Mouse (Mus musculus) kidney, postnatal 0 days (tissue): ENCODE data around the gene Siglec1. TPM values are rescaled to one million over a fixed set of nuclear protein-coding genes. Genes with fewer than 3 reads are reported as not detected.

ENCODE experiments used
- ATAC-seq: fragments of 200-750 bp; cut with Nextera tagmentation; replicated peaks from 2 replicates; pipeline ENCODE4 v1.8.0; 2017; ENCODE audit warnings: low read depth, moderate number of reproducible peaks, moderate TSS enrichment, moderate library complexity; ENCODE audit not compliant: low FRiP score
- DNase-seq: peaks from one replicate; pipeline ENCODE4 v3.0.0-alpha.2; 2016; ENCODE audit warnings: low spot score
- H3K27ac ChIP-seq: fragments of 300-500 bp; sonication (generic); 2 replicates; pipeline ENCODE4 v1.5.1; 2014; ENCODE audit warnings: mild to moderate bottlenecking
- H3K27me3 ChIP-seq: fragments of 300-500 bp; sonication (generic); 2 replicates; pipeline ENCODE4 v1.6.1; 2014; ENCODE audit warnings: low read length, mixed read lengths; ENCODE audit not compliant: insufficient read depth
- H3K36me3 ChIP-seq: fragments of 300-500 bp; sonication (generic); 2 replicates; pipeline ENCODE4 v1.6.1; 2014; ENCODE audit warnings: low read length, mixed read lengths; ENCODE audit not compliant: insufficient read depth
- H3K4me1 ChIP-seq: fragments of 300-500 bp; sonication (generic); replicated peaks from 2 replicates; pipeline ENCODE4 v1.6.1; 2014; ENCODE audit warnings: antibody characterized with exemption, low read length, mixed read lengths; ENCODE audit not compliant: insufficient read depth
- H3K4me2 ChIP-seq: fragments of 300-500 bp; sonication (generic); 2 replicates; pipeline ENCODE4 v1.6.1; 2014; ENCODE audit warnings: mild to moderate bottlenecking, low read length, moderate library complexity, mixed read lengths
- H3K4me3 ChIP-seq: fragments of 300-500 bp; sonication (generic); replicated peaks from 2 replicates; pipeline ENCODE4 v1.5.1; 2014; ENCODE audit warnings: low read depth, low read length
- H3K9ac ChIP-seq: fragments of 300-500 bp; sonication (generic); 2 replicates; pipeline ENCODE4 v1.6.1; 2014; ENCODE audit warnings: low read depth, low read length
- H3K9me3 ChIP-seq: fragments of 300-500 bp; sonication (generic); replicated peaks from 2 replicates; pipeline ENCODE4 v1.6.1; 2016; ENCODE audit warnings: low read length, inconsistent platforms, mixed read lengths
- CTCF ChIP-seq: IDR thresholded peaks from 2 replicates; pipeline ENCODE4 v1.5.1; 2016; ENCODE audit warnings: antibody characterized with exemption, low read depth, mild to moderate bottlenecking, moderate library complexity
- WGBS: fragments of 180-500 bp; shearing (Covaris S2); extraction: QIAGEN DNeasy Blood & Tissue Kit; methylation state at CpG from one replicate; pipeline ENCODE4 v1.1.7; 2014; 5-methylcytosine and 5-hydroxymethylcytosine counted together
- polyA plus RNA-seq: library from polyadenylated mRNA; unstranded; fragments of >200 nt; fragmentation: Nextera tagmentation; extraction: Ambion mirVana; gene quantifications from 2 replicates; pipeline ENCODE4 v1.2.1, GENCODE M21; 2015

Gene Siglec1
- polyA plus RNA-seq, 1 experiment from 2014 or later: 0.41 TPM

DNA sequence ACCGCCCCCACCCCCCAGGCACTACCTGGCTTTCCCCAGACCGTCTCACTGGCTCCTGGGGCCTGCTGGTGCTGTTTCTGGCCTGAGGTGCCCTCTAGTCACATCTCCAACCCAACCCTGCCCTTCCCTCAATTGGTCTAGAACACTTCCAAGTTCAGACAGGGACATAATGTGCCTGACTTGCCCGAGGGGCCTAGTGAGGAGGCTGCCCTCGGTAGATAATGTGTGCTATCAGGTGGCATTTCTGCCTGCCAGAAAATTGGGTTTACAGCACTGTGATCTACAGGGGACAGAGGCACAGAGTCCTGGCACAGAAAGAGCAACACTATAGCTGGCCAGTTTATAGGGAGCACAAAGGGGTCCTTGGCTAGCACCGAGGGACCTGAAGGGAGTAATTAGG is 34.5 kb downstream of the Siglec1 start:
- peaks cover 18% of the 10 kb centered on the region; the same call in 1 of the 2 replicates for H3K4me1 ChIP-seq
- no peaks in the 10 kb centered on the region for H3K9me3 ChIP-seq
- H3K27me3 ChIP-seq: peaks cover 22% of the 10 kb centered on the region
- H3K9ac ChIP-seq: no peak overlapping the region
- no peak overlapping the region for H3K4me2 ChIP-seq
- H3K36me3 ChIP-seq: no peaks in the 10 kb centered on the region
- TF ChIP-seq CTCF: no peak
- H3K4me3 ChIP-seq: no peak overlapping the region
- DNase-seq (no peak), ATAC-seq (no peak)
- H3K27ac ChIP-seq: no peak overlapping the region
- WGBS: 68% methylated on average over 5 of the region's 5 CpGs

DNA sequence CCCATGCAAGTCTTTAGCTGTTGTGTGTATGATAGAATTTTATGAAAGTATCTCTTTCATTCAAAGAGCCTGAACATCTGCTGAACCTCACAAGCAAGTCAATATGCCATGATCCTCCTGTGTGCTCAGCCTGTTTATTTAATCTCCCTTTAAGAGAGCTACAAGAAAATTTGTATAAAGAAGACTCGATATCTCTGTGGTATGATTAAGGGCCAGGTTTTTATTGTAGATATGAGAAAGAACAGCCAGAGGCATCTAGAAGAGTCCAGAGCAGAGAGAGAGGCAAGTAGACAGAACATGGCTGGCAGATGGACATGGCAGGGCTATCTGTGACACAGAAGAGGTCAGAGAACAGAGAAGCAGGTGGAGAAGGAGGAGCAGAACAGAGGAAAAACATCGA is 40.5 kb downstream of the Siglec1 start:
- no peak overlapping the region for H3K27ac ChIP-seq
- 82% methylated on average over 2 of the region's 2 CpGs for WGBS

DNA sequence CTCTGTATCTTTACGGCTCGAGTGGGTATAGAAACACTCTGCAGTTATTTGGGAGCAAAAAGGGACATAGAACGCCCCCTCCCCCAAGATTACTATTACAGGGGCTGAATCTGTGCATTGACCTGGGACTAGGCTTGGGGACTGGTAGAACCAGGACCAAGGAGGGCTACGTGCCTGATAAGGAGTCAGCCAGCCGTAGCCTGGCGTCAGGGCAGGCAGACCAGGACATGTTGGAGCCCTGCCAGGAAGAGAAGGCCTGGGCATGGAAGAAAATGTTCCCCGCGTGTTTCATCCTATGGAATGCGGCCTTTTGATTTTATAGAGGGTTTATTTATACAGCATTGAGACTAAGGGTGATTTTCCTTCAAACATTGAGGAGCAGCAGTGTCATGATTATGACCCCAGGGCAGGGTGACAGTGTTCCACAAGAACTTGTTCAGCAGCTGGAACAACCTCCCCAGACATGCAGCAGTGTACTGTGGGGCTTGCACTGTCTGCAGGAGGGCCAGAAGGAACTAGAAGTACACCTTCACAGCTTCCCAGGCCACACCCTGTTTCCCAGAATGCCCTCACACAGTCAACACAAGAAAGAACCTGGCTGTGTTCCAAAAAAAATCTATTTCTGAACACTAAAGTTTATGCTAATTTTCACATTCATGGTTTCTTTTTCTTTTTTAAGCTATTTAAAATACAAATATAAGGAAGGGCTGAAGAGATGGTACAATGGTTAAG is 41.4 kb downstream of the Siglec1 start:
- DNase-seq: peak; percentile 34
- TF ChIP-seq CTCF: no peak
- peak; percentile 70; the same call in 1 of the 2 replicates for ATAC-seq
- H3K9me3 ChIP-seq: no peaks in the 10 kb centered on the region
- 48% methylated on average over 9 of the region's 9 CpGs for WGBS
- H3K27me3 ChIP-seq: peaks cover 11% of the 10 kb centered on the region; the same call in 1 of the 2 replicates
- no peak overlapping the region for H3K4me3 ChIP-seq
- peaks cover 8% of the 10 kb centered on the region for H3K4me1 ChIP-seq
- H3K9ac ChIP-seq: no peak overlapping the region
- no peaks in the 10 kb centered on the region for H3K36me3 ChIP-seq
- peak overlapping the region; percentile 27; the same call in 1 of the 2 replicates for H3K27ac ChIP-seq
- peak overlapping the region; percentile 24; the same call in 1 of the 2 replicates for H3K4me2 ChIP-seq

More for the DNA sequence above, 40.5 kb downstream of the Siglec1 start:
- no peak for TF ChIP-seq CTCF
- Histone ChIP-seq H3K4me2 (no peak overlapping the region), H3K4me1 (peaks cover 6% of the 10 kb centered on the region), H3K9me3 (no peaks in the 10 kb centered on the region), H3K9ac (no peak overlapping the region), H3K36me3 (no peaks in the 10 kb centered on the region), H3K27me3 (peaks cover 7% of the 10 kb centered on the region; the same call in 1 of the 2 replicates), H3K4me3 (no peak overlapping the region)
- ATAC-seq (no peak), DNase-seq (no peak)

DNA sequence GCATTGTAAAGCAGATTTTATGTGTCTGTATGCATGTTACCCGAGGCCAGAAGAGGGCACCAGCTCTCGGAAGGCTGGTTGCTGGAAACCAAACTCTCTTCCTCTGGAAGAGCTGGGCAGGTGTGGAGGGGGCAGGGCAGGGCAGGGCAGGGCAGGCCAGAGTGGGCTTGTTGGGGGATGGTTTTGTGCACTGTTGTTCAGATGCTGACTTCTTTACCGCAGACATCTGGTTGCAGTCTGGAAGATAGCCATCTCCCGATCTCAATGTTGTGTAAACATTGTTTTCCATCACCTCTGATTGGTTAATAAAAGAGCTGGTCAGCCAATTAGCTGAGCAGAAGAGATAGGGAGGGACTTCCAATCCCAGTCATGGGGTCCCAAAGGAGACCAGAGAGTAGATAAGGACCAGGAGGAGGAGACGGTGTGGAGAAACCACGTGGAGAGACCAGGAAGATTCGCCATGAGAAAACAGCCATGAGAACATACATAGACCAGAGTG is 42.2 kb downstream of the Siglec1 start:
- Histone ChIP-seq H3K9me3 (no peaks in the 10 kb centered on the region), H3K27me3 (peaks cover 11% of the 10 kb centered on the region; the same call in 1 of the 2 replicates), H3K36me3 (no peaks in the 10 kb centered on the region), H3K4me1 (peaks cover 8% of the 10 kb centered on the region), H3K4me2 (peak overlapping the region; percentile 24; the same call in 1 of the 2 replicates), H3K9ac (no peak overlapping the region), H3K27ac (peak overlapping the region; percentile 27; the same call in 1 of the 2 replicates), H3K4me3 (no peak overlapping the region)
- TF ChIP-seq CTCF: peak; percentile 58; the same call in 1 of the 2 replicates
- ATAC-seq: peak; percentile 41; the same call in 1 of the 2 replicates
- 7% methylated on average over 7 of the region's 7 CpGs for WGBS
- peak; percentile 64 for DNase-seq

DNA sequence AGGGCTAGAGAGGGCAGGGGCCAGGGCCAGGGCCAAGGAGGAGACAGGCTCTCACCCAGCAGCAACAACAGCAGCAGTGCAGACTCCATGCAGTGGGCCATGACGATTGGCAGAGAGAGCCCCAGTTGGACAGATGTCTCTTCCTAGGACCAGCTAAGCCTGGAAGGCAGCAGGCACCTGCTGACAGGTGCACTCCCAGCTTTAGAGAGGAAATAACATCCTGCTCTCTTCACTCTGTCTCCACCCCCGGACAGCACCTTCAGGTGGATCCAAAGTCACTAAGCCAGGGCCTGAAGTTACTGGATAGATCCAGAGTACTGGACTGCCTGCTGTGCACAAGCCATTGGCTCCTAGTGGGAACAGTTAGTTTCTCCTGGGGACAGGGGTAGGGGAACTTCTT is 43.6 kb downstream of the Siglec1 start, which contains the start of gene Gfra4:
TSS of gene Gfra4 (minus strand) at position 101 of the 400 bp plus-strand sequence.
- peak within 1 kb of the TSS; percentile 96; the same call in 1 of the 2 replicates for H3K4me2 ChIP-seq
- no peaks in the 10 kb centered on the region for H3K9me3 ChIP-seq
- no peak for TF ChIP-seq CTCF
- H3K9ac ChIP-seq: no peak within 1 kb of the TSS
- WGBS: 76% methylated on average over 2 of the region's 2 CpGs
- no peak within 1 kb of the TSS; the same call in 1 of the 2 replicates for H3K27ac ChIP-seq
- H3K27me3 ChIP-seq: peaks cover 11% of the 10 kb centered on the region; the same call in 1 of the 2 replicates
- ATAC-seq (no peak), DNase-seq (no peak)
- H3K4me1 ChIP-seq: peaks cover 8% of the 10 kb centered on the region
- H3K36me3 ChIP-seq: no peaks in the 10 kb centered on the region
- H3K4me3 ChIP-seq: no peak within 1 kb of the TSS
